Comparison of ENCODE assay signal across 8 mouse cellular contexts in genomic region chr15:85177576-85177975, GRCm38 (mm10). TPM values are rescaled to one million over a fixed set of nuclear protein-coding genes. Genes with fewer than 3 reads are reported as not detected.
DNase-seq lines count a peak whose midpoint lies in the region; ATAC-seq lines count a peak whose summit lies in the region.

No protein-coding gene starts in this region.

- H3K4me3 ChIP-seq in kidney, embryonic 16.5 days (ENCODE audit: low read length): no peak overlapping the region

- no peak for ATAC-seq in kidney, embryonic 16.5 days (ENCODE audit: low FRiP score, low TSS enrichment)

- no peak overlapping the region for H3K4me2 ChIP-seq in kidney, embryonic 16.5 days (replicated peaks; ENCODE audit: low read depth, low read length)

- H3K9ac ChIP-seq in kidney, embryonic 16.5 days (replicated peaks; ENCODE audit: low read length): no peak overlapping the region

- H3K27ac ChIP-seq in kidney, embryonic 16.5 days (ENCODE audit: low read length): no peak overlapping the region

- WGBS in kidney, embryonic 16.5 days: 66% methylated on average over 8 of the region's 8 CpGs

- intact Hi-C loops in gastrocnemius, postnatal 14 days (cut with DNase I; ENCODE audit: low total_unique reads): no loop called here

- H3K27me3 ChIP-seq in kidney, embryonic 16.5 days (ENCODE audit: insufficient read depth, low read length): no peaks in the 10 kb centered on the region

- no peaks in the 10 kb centered on the region for H3K36me3 ChIP-seq in kidney, embryonic 16.5 days (ENCODE audit: insufficient read depth, low read length)

- peak; percentile 50 for DNase-seq in gastrocnemius, postnatal 14 days
- DNase-seq in gastrocnemius, adult 18-20 months (ENCODE audit: low spot score): no peak
- peak; percentile 57 for DNase-seq in right cerebral cortex, postnatal 14 days
- DNase-seq in right cerebral cortex, postnatal 36 days (ENCODE audit: low spot score in 2 of 2): no peak
- DNase-seq in adrenal gland, postnatal 36 days: peak; percentile 25 to 52
- peak; percentile 97 for DNase-seq in hindlimb bud, embryonic 11.5 days (ENCODE audit: extremely low spot score, low read depth, low spot score)
- DNase-seq in thymus, postnatal 4 days: peak; percentile 75

- H3K4me1 ChIP-seq in kidney, embryonic 16.5 days (ENCODE audit: insufficient read depth, low read length): peaks cover 12% of the 10 kb centered on the region

- no peaks in the 10 kb centered on the region for H3K9me3 ChIP-seq in kidney, embryonic 16.5 days (ENCODE audit: low read length)

RNA-seq across cellular contexts. Expression of gene Fbln1, which starts 28.2 kb away (rescaled TPM):
- 10 to 100 TPM; 12.2 to 15.3 TPM for total RNA-seq in gastrocnemius, postnatal 14 days (2021)
- 10 to 100 TPM in 1 of 2 experiments, 1 to 10 TPM in 1; 8.5 to 11.1 TPM for total RNA-seq in gastrocnemius, adult 18-20 months (2021)
- 10 to 100 TPM; 36.8 to 47.6 TPM for total RNA-seq in adrenal gland, postnatal 36 days (2021)
- polyA plus RNA-seq in kidney, embryonic 16.5 days (2015; fragmentation: Nextera tagmentation; extraction: Ambion mirVana): 202 and 212 TPM in 2 replicates

RNA-seq across cellular contexts. Expression of gene Ribc2, which starts 45.7 kb away (rescaled TPM):
- total RNA-seq in gastrocnemius, postnatal 14 days (2021): not detected
- not detected for total RNA-seq in gastrocnemius, adult 18-20 months (2021)
- not detected for total RNA-seq in adrenal gland, postnatal 36 days (2021)
- polyA plus RNA-seq in kidney, embryonic 16.5 days (2015; fragmentation: Nextera tagmentation; extraction: Ambion mirVana): 0.30 and 0.40 TPM in 2 replicates

RNA-seq across cellular contexts. Expression of gene Smc1b, which starts 45.8 kb away (rescaled TPM):
- not detected for total RNA-seq in gastrocnemius, postnatal 14 days (2021)
- not detected for total RNA-seq in gastrocnemius, adult 18-20 months (2021)
- total RNA-seq in adrenal gland, postnatal 36 days (2021): under 1 TPM in 1 of 2 experiments, not detected in 1; 0.40 TPM
- polyA plus RNA-seq in kidney, embryonic 16.5 days (2015; fragmentation: Nextera tagmentation; extraction: Ambion mirVana): 0.21 and 0.24 TPM in 2 replicates

Comparison
In these comparisons a context has a peak if more than half of its experiments do, and no peak if none do; other contexts are left out.
1. DNase-seq: peak in gastrocnemius, postnatal 14 days (single experiment), right cerebral cortex, postnatal 14 days (single experiment), adrenal gland, postnatal 36 days (2 of 2), hindlimb bud, embryonic 11.5 days (single experiment) and thymus, postnatal 4 days (single experiment); none in gastrocnemius, adult 18-20 months (single experiment) and right cerebral cortex, postnatal 36 days (0 of 2).